Mouse (Mus musculus): ENCODE data around the gene Spg7.
"Not testable (repeated sequence)": the region's sequence is repeated elsewhere in the genome, so short reads cannot be mapped to it uniquely, and the experiment has no call there.

Gene Spg7

DNA sequence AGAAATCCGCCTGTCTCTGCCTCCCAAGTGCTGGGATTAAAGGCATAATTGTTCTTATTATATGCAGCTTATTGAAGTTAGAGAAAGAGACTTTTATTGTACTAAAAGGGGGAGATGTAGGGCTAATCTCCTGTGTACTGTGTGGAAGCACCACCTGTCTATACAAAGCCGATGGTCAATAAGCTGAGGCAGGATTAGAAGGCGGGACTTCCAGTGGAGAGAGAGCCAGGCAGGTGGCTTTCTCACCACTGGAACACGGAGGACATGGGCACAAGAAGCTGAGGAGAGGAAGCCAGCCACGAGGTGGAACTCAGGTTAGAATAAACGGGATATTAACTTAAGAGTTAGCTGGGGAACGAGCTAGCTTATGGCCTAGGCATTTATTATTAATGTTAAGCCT, at the start of gene Spg7:
Gene Spg7, plus strand, starts transcription at position 222 of the 400 bp plus-strand sequence.
- no peak for DNase-seq

- peak; percentile 24 for DNase-seq
These were observed 48.3 kb upstream of the Spg7 start for GRCm38 (mm10) chr8:123014429-123014828.

GRCm38 (mm10) chr8:123015074-123015473, 47.7 kb upstream of the Spg7 start:
- DNase-seq: no peak

GRCm38 (mm10) chr8:123017143-123017542, 45.6 kb upstream of the Spg7 start:
- DNase-seq: no peak

- DNase-seq: no peak
These were observed 44.1 kb upstream of the Spg7 start for GRCm38 (mm10) chr8:123018484-123019164.

- DNase-seq: no peak
These were observed 42.7 kb upstream of the Spg7 start for GRCm38 (mm10) chr8:123020084-123020483.

- DNase-seq: no peak
These were observed 41.9 kb upstream of the Spg7 start for GRCm38 (mm10) chr8:123020859-123021258.

DNA sequence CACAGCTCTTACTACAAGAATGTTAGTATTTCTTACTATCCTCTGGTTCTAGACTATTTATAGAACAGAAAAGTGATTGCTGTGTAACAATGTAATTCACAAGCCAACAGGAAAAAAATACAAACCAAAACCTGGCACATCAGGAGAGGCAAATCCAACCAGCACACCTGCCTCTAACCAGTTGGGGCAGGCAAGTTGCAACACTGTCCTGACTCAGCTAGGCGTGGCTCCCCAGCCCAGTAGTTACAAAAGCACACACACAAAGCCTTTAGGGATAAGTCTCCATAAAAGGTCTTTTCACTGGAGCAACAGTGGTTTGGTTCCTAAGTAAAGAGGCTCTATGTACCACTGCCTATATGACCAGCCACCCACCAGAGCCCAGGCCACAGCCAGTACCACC, 41.5 kb upstream of the Spg7 start:
- DNase-seq: no peak

- no peak for DNase-seq
These were observed 40.0 kb upstream of the Spg7 start for GRCm38 (mm10) chr8:123022727-123023126.

DNA sequence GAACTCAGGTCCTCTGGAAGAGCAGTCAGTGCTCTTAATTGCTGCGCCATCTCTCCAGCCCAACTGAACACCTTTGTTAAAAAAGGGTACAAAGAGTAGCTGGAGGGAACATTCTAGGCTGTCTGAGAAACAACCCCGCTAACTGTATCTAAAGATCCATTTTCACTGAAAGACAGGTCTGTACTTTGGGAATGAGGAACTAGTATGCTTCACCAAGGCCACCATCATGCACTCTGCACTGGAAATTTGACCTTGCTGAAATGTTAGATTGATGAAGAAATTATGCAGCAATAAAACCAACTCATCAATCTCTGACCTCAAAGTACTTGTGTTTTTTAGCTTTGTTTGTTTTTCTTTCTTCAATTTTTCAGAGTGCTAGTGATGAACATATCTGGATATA, 38.5 kb upstream of the Spg7 start:
- DNase-seq: no peak

GRCm38 (mm10) chr8:123025951-123026351, 36.8 kb upstream of the Spg7 start:
- no peak for DNase-seq

GRCm38 (mm10) chr8:123027786-123028185, 35.0 kb upstream of the Spg7 start:
- no peak for DNase-seq

DNA sequence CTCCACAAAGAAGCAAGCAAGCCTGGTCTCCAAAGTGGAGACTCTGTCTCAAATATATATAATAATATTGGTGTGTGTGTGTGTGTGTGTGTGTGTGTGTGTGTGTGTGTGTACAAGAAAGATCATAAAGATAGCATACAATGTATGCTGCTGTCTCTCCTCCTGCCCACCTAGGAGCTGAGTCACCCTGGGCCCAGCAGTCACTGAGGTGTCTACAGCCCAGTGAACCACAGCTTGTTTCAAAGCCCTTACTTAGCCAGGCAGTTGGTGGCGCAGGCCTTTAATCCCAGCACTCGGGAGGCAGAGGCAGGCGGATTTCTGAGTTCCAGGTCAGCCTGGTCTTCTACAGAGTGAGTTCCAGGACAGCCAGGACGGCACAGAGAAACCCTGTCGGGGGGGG, 32.7 kb upstream of the Spg7 start:
- DNase-seq: not testable (repeated sequence)

- no peak for DNase-seq
These were observed 31.3 kb upstream of the Spg7 start for GRCm38 (mm10) chr8:123031321-123031978.

DNA sequence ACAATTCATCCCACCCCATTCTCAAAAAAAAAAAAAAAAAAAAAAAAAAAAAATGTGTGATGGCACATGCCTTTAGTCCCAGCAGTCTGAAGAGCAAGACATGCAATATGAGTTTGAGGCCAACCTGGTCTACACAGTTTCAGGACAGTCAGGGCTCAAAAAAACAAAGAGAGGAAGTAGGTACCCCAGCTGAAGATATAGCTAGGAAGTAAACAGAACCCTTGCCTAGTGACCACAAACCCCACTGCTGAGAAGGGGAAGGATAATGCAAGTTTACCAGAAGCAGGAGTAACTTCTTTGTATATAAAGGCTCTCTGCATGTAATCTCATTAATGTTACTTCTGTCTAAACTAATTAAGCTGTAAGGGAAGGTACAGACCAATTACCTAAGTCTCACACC, 30.0 kb upstream of the Spg7 start:
- no peak for DNase-seq

- no peak for DNase-seq
These were observed 29.3 kb upstream of the Spg7 start for GRCm38 (mm10) chr8:123033431-123033830.

GRCm38 (mm10) chr8:123034171-123034570, 28.6 kb upstream of the Spg7 start:
- DNase-seq: no peak

- DNase-seq: no peak
These were observed 25.8 kb upstream of the Spg7 start for GRCm38 (mm10) chr8:123036956-123037355.

DNA sequence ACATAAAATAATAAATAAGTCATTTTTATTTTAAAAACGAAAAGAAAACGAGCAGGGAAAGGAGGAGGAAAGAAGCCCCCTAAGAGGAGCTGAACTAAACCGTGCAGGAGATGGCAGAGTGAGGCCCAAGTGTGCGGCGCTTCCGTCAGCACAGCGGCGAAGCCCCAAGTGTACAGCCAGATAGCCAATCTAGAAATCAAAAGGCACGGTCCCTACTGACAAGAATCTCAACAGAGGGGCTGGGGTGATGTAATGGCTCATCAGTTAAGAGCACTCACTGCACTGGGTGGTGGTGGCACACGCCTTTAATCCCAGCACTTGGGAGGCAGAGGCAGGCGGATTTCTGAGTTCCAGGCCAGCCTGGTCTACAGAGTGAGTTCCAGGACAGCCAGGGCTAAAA, 25.3 kb upstream of the Spg7 start:
- DNase-seq: no peak

- no peak for DNase-seq
These were observed 24.4 kb upstream of the Spg7 start for GRCm38 (mm10) chr8:123038351-123038750.

DNA sequence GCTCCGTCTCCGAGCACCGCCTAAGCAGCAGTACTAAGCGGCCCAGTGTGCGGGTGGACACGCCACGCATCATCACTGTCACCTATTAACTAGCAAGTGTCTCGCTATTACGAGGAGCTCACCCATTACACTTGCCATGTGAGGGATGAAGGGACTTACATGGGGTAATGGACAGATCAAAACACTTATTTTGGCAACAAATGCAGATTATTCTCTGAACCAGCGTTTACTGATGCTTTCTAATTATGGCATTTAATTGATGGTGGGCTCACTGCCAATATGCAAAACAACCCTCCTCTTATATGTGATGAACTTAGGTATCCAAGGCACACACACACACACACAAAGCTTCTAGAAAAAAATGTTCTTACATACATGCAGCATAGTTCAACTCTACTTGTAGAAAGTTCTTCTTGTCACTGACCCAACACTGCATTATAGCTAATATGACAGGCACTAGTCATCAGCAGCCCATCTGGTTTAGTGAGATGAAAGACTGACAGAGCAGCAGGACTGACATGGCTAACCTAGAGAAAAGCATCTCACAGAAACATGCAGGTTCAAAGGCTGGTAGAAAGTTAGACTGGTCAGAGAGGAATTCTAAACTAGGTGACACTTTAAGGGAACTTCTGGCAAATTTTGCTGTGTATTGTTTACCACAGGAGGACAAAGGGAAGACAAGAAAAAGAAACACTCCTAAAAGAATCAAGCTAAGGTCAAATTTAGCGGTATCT, 23.2 kb upstream of the Spg7 start:
- DNase-seq: no peak

- DNase-seq: no peak
These were observed 22.6 kb upstream of the Spg7 start for GRCm38 (mm10) chr8:123040110-123040650.

GRCm38 (mm10) chr8:123041008-123041773, 21.6 kb upstream of the Spg7 start:
- peak; percentile 41 for DNase-seq

Data from right cerebral cortex, adult 18-20 months (tissue).